Mouse (Mus musculus) erythroid progenitor cell, adult 5-6 weeks (primary cell): ENCODE data around the gene Nfic. TPM values are rescaled to one million over a fixed set of nuclear protein-coding genes. Genes with fewer than 3 reads are reported as not detected.

Experiments
- ATAC-seq: replicated peaks from 2 replicates; pipeline ENCODE4 v1.8.0; 2016; ENCODE audit warnings: moderate number of reproducible peaks, mild to moderate bottlenecking, moderate TSS enrichment, inconsistent platforms; ENCODE audit not compliant: poor library complexity, low FRiP score, severe bottlenecking
- total RNA-seq, 2 experiments: library from RNA; stranded (forward) in 1 of 2; stranded (reverse) in 1 of 2; fragments of 150-400 nt in 1 of 2; fragments of 186-747, 209-891 nt in 1 of 2; gene quantifications; 2 replicates each; pipeline versions ENCODE4 v1.2.3 to v1.2.4; 2015 to 2017; ENCODE audit warnings: low replicate concordance in 2 of 2

Nfic gene
- total RNA-seq, 2 experiments from 2014 or later, result 0.45 to 15.1 TPM

DNA sequence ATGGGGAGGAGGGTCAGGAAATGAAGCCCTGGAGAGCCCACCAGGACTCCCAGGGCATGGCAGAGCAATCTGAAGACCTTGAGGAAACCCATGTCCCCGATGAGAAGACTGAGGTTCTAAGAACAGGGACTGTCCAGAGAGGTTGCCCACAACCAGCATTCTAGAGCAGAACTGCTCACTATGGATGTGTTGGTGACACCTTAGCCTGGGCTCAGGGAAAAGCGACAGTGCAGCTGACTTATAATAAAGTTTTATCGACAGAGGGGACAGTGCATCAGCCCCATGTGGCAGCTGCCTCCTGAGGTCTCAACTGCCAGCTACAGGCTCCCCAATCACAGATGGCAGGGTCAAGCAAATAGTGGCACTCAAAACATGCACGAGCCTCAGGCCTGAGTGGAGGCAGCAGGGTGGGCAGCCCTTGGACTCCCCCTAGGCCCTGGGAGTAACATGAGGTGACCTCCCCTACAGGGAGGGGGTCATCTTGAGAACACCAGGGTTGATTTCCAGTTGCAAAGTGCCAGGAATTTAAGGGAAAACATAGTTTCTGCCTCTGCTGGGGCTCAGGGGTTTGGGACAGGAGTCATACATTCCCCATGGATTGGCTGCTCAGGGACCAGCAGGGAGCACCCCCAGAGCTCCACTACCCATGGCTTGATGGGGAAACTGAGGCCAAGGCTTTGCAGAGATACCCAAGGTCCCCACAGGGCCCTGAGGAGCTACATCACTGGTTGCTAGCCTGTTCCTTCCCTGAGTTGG, 34.2 kb downstream of the Nfic start:
- ATAC-seq, result no peak

DNA sequence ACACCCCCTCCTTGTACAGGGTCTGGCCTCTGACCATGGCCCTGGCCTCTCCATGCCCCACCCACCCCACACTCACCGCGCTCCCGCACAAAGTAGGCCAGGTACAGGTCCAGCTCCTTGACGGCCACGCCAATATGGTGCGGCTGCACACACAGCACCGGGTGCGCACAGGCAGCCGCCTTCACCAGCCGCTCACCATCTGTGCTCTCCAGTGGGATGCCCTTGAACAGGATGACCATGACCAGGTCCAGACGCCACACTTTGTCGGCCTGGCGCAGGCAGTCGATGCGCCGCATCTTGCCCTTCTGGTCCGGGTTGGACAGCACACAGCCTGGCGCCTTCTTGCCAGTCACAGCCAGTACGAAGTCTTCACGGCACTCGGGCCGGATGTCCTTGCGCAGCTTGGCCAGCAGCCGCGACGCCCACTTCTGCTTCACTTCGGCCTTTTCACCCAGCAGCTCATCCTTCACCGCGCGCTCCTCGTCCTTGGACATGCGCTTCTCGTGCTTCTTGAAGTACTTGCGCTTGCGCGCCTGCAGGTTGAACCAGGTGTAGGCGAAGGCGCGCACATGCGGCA, 35.2 kb downstream of the Nfic start:
- ATAC-seq, result no peak

DNA sequence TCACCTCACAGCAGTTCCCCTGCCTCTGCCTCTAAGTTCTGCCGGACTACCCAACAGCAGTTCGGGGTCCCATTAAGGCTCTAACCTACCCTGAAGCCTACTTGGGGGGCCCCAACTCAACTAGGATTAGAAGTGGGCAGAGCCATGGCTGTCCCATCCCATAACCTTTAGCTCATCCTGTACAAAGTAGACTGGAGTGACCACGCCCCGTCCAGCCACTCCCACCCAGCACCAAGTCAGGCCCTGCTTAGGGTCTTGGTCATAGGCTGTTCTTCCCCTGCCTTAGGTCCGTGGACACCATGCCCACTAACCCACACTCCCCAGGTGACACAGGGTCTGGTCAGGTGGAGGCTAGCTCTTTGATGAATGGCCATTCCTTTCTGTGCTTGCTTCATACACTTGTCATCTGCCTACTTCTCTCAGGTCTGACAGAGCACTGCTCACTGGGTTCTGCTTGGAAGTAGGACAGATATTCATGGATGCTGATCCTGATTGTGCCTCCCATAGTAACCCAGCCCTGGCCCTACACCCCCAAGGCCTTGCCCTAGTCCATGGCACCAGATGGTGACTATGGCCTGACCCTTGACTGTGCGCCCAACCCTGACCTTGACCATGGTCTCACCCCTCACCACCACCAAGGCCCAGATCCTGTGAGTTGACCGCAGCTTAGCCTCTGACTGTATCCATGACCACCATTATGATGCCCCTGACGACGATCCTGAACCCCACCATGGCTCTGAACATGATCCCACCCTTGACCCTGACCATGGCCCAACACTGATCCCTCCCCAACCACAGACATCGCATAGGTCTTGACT, 36.1 kb downstream of the Nfic start:
- no peak for ATAC-seq

DNA sequence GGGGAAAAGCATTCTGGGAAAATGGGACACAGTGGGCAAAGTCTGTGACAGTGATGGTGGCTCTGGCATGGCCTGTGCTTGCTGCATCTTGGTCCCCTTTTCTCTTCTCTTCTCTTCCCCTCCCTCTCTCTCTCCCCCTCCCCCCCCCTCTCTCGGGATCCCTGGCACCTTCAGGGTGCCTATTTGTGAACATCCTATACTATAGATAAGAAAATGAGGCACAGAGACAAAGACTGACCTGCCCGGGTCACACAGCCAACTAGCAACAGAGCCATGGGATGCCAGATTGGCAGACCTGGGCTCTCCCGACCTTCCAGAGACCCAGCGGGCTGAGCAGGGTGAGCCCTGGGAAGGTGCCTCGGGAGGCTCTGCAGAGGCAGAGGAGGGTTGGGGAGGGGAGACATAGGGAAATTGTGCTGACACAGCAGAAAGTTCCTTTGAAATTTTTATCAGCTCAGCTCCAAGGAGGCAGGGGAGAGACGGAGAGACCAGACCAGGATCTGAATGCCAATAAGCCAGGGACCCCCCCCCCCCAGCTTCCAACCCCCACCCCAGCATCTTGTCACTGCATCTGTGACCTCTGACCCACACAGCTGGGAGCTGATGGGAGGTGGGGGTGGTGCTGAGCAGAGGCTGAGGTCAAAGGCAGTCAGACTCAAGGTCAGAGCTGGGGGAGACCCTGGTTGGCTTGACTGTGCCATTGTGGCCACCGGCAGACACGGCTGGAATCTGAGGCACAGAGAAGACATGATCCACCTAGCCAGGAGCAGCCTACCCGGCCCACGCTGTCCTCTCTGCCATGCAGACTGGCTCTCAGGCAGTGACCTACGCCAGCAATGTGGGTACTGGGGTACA, 37.0 kb downstream of the Nfic start:
- ATAC-seq, result no peak

DNA sequence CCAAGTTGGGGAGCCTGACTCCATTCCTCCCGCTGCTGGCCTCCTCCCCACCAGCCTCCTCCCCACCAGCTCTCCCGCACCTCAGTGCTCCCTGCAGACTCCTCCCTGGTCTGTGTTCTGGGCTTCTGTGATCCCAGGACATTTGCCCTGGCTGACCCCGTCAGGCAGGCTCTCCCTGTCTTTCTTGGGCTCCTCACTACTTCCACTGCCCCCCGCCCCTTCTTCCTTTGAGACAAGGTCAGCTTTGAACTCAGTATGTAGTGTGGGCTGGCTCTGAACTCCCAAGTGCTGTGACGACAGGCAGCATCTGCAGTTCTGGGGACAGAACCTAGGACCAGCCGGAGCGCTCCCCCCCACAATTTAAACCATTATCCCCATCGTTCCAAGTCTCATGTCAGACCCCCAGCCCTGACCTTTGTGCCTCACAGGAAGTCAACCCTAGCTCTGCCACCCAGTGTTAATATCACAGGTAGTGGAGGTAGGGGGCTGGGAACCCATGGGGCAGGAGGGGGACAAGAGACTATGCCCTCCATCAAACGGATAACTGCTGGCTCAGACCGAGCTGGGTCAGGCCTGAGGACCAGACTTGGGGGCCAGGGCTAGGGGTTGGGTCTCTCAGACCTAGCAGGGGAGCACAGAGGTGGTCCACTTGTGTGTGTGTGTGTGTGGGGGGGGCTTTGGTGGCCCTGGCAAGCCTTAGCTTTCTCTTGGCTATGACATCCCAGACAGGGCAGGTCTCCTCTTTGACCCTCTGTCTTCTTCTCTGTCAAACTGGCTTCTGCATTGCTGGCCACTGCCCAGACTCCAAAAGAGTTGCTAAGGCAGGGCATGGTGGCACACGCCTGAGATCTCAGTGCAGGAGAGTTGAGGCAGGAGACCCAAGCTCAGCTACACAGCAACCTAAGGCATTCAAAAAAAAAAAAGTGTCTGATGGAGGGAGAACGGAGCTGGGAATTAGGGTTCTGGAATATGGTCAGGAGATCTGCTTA, 37.9 kb downstream of the Nfic start:
- ATAC-seq, result no peak

DNA sequence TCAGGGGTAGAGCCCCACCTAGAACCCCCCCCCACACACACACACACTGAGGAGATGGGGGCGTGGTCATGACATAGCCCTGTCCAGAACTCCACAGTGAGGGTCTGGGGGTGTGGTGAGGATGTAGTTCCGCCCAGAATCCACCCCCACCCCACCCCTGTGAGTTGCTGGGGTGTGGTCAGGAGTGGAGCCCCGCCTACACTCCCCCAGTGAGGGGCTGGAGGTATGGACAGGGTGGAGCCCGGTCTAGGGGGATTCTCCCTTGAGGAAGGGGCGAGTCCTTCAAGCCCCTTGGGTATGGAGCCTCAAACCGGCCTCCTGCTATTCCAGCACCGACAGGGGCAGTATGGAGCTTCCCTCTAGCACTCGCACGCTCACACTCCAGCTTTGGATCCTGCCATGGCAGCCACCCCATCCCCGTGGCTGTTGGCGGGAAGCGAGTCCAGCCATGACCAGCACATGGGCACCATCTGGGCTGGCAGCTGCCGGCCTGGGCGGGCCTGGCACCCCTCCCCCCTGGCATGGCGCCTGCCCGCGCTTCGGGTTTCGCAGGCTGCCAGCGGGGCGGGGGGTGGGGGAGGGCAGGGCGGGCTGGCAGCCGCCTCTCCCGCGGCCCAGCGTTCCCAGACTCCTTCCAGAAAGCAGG, 38.7 kb downstream of the Nfic start:
- ATAC-seq, result peak; percentile 38; the same call in 1 of the 2 replicates

DNA sequence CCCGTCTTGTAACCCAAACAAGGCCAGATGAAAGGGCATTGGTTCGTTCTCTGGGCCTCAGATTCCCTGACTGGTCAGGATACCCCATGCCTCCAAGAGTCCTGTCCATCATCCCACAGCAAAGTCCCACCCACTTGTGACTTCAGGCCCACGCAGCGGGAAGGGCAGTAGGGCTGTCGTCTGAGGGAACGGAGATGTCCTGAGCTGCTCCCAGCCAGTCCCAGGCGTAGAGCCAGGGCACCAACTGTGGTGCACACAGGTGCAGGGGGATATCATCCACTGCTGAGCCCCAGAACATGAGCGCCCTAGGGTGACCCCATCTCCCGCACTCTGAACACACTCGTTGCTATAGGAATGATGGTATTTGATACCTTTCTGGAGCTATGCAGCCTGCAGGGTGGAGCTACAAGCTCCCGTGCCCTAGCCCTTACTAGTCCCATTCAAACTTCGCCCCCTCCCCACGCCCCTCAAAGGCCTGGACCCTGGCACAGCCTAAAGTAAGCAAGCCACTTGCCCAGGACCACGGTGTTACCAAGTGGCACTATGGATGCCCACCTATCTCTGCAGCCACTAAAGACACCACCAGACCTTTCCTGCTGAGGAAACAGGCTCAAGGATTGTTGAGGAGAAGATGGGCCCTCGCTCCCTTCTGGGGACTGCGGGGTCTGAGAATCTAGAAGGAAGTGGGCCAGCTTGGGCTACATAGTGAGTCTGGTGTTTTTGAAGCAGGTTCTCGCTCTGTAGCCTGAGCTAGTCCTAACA, 39.7 kb downstream of the Nfic start:
- ATAC-seq, result no peak

DNA sequence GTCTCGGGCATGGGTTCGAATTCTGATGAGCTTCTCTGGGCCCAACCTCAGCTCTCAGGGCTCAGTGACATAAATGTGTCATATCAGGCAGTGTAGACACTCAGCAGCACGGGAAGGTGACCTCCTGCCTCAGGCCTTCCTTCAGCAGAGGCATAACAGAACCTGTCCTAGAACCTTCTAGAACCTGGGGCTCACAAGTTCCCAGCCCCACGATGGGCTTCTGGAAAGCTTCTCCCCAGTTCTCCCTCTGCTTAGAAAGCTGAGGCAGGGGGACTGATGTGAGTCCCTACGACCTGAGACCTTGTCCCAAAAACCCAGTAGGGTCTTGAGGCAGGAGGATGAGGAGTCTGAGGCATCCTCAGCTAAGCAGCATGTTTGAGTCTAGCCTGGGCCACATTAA, 40.3 kb downstream of the Nfic start:
- no peak for ATAC-seq

DNA sequence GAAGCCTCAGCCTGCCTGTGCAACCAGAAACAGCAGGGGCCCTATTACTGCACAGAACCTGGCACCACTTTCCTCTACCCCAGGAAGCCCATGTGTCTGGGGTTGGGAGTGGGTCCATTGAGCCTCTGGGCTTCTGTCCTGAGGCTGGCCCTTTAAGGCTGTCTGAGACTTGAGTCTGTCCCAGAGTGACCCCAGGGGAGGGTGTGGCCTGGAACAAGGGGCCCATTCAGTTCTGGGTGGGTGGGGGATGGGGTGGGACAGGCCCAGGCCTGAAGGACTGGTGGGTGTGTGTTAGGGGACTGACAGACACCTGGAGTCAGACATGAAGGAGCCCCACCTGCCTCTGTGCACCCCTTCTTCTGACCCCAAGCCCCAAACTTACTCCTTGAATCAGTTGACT, 40.8 kb downstream of the Nfic start:
- ATAC-seq, result no peak

DNA sequence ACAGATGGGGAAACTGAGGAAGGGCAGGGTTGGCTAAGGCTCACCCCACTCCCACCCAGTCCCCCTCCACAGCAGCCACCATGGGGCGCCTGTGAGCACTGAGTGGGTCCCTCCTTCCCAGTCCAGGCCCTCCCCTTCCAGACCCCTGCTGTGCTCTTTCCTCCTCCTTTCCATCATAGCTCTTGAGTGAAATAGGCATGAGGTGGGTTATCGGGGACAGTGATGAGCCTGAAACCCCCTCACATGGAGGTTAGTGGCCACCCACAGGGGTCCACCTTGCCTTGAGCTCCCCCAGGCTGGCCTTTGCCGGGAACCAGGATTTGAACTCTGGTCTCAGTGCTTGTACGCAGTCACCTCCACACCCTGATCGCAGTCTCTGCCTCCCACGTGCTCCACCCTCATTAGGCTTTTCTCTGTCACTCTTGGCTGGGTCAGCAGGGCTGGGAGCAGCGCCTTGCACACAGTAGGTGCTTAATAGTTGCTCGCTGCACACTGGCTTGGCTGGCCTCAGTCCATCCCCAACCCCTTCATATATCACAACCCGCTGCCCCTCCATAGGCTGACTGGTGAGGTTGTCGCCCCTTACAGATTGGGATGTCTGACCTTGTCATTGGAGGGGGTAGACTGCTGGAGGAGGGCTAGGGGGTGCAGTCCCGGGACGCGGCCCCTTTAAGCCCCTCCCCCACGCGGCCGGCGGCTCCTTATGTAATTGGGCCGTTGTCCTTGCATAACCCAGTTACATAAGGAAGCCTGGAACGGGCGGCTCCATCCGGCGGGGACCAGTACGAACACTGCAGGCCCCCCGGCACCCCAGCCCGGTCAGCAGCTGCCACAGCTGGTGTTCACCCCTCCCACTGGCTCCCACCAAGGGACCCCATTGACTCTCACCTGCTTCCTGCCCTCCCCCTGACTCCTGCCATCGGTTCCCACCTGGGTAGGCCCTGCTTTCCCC, 41.8 kb downstream of the Nfic start:
- no peak for ATAC-seq

DNA sequence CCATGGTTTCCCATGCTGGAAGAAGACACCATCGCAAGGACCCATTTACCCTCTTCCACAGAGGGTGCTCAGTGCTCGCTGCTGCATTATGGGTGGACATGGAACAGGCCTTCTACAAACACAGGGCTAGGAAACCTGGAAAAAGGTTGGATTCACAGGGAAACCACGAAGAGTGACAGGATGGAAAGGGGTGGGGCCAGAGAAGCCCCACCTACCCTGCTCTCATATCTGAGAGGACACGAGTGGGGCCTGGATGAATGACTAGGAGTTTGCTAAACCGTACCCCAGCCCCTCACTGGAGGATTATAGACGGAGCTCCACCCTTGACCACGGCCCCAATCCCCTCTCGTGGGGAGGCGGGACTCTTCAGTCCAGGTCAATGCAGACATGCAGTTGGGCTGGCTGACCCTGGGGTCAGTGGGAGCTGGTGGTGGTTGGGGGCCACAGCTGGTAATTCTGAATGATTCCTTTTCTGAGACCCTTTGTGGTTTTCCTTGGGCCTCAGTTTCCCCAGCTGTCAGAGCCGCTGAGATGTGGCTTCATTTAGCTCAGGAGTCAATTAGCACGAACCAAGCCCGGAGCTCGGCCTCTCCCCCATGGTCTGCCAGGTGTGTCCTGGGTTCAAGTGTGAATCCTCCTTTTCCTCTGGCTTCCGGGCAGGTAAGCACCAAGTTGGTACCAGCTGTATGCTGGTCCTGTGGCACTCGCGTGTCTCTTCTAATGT, 42.7 kb downstream of the Nfic start:
- ATAC-seq, result no peak

DNA sequence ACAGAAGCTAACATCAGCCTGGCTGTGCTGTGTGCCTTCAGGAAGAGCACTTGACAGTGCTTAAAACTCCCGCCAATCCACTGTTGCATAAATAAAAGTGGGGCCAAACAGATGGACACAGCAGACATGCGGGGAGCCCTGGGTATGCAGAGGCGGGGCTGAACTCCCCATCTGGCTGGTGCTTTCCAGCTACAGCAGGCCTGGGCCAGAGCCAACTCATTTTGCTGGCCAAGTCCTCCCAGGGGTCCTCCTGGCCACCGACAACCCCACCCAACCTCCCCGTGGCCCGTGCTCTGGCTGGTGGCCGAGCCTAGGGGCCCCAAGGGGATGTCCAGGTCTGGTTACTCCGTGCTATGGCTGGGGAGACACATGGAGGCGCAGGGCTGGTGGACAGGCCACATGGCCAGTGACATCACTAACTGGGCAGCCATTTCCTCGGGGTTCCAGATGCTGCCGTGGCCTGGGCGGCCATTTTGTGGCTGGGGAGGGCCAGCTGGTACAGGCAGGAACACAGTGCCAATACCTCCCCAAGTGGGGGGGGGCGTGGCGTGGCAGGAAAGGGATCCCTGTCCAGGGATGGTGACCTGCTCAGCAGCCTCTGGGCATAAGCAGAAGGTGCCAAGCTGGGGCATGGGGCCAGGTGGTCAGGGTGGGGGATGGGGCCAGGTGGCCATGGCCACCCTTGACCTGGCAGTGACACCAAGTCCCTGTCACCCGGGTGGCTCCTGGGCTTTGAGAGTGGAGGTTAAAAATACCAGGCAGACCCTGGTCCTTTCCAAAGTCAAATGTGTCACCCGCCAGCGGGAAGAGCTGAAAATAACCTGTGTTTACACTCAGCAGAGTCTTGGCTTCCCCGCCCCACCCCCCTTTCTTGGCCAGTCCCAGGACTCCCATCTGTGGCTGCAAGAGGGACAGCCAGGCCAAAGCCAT, 43.7 kb downstream of the Nfic start:
- no peak for ATAC-seq

DNA sequence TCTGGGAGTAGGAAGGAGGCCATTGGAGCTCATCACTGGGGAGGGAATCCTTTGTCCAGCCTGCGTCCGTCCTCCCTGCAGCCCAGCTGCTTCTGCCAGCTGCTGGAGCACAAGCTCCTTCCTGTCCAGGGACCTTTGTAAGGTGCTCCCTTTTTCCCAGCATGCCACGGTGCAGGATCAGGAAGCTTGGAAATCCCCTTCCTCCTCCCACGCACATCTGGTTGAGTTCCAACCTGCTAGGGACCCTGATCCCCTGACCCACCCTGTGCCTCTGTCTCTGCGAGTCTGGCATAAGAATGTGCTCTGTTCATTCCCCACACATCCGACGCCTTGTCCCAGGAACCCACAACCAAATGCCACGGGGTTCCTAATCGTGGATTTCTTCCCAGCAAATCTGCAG, 44.5 kb downstream of the Nfic start:
- ATAC-seq, result no peak

DNA sequence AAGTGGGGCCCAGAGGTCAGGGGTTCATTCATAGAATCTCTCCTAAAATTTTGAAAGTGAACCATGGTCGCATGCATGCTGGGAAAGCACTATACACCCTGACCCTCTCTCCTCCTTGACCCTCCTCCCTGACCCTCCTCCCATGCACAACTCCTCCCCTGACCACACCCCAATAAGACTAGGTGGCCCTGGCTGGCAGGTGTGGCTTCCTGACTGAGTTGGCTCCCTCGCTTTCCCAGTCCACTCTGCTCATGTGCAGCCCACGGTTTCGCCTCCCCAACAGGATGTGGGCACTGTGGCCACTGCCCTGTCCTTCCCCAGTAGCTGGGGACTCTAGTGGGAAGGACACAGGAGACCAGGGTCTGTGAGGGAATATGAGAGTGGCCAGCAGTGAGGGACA, 45.1 kb downstream of the Nfic start:
- ATAC-seq, result no peak

DNA sequence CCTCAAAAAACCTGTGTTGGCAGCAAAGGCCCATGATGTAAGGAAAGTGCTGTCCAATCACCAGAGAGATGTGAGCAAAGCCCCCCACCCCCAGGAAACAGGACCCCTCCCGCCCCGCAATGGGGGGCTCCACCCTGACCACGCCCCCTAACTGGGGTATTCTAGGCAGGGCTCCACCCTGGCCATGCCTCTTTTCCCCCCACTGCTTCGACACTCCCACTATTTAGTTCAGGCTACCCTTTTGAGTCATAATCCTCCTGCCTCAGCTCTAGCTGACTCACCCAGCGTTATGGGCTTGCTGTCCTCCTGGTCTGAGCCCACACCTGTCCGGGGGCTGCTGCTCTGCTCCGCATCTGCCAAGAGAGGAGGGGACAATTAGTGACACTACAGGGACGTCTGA, 46.1 kb downstream of the Nfic start:
- no peak for ATAC-seq
